Mouse (Mus musculus): ENCODE measurements around the gene R3hdm2.

DNA sequence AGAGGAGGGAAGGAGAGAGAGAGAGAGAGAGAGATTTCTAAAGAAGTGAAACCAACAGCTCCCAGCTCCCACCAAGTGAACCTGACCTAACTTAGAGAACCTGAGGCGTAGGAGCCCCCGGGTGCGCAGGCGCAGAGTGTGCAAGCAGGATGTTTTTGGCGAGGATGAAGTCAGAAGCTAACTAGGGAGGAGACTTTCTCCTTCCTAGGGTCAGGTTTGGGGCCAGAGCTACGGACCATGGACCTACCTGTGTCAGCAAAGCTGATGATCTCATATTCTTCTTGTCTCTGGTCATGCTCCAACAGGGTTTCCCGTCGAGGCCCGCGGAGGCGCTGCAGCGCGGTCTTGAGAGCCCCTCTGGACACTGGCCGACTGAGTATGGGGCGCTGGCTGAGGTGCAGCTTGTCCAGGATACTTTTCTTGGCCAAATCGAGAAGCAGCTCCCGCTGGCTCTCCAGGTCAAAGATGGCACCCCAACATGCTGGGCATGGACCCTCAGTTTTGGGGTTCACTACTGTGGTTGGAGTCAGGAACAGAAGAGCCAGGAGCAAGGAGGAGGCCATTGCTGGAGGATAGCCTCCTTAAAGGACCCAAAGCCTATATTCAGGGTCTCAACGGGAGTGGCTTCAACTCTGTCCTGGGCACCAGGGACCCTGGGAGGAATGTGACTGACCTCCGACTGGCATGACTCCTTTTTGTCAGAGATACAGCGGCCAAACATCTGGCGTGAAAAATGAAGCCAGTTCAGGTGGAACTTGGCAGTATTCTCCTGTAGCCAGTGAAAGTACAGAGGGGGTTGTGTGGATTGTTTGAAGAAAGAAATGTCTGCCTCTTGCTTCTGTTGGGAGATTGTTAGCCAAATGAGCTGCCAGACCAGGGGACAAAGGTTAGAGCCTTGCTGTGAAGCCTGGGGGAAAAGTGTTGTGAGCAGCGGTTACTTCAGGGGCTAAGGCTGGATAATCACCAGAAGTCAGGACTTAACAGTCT, 10.0 kb upstream of the R3hdm2 start, which contains the start of gene Inhbc:
- no peak for TF ChIP-seq CTCF (IDR thresholded peaks at IDR 0.05; ENCODE audit: borderline replicate concordance, extremely low read depth, insufficient read depth, insufficient read length)
- TF ChIP-seq POLR2A (IDR thresholded peaks at IDR 0.05; ENCODE audit: borderline replicate concordance, extremely low read depth, insufficient read depth, insufficient read length, poor library complexity, severe bottlenecking), result no peak

All from brain, embryonic 14.5 days (tissue).